Mouse (Mus musculus) liver, postnatal 0 days (tissue): ENCODE measurements around the gene Mpdz. TPM values are rescaled to one million over a fixed set of nuclear protein-coding genes. Genes with fewer than 3 reads are reported as not detected.

Source experiments
- ATAC-seq: fragments of 200-750 bp; cut with Nextera tagmentation; 2 replicates; pipeline ENCODE4 v1.8.0; 2017; ENCODE audit warnings: mild to moderate bottlenecking, moderate library complexity
- DNase-seq: peaks from one replicate; pipeline ENCODE4 v3.0.0-alpha.2; 2016
- H3K27ac ChIP-seq: fragments of 300-500 bp; sonication (generic); 2 replicates; pipeline ENCODE4 v1.5.1; 2014; ENCODE audit warnings: antibody characterized with exemption, moderate library complexity, mild to moderate bottlenecking, low read depth
- H3K27me3 ChIP-seq: fragments of 300-500 bp; sonication (generic); 2 replicates; pipeline ENCODE4 v1.6.1; 2014; ENCODE audit warnings: low read length, control low read depth, mixed read lengths; ENCODE audit not compliant: insufficient read depth
- H3K36me3 ChIP-seq: fragments of 300-500 bp; sonication (generic); replicated peaks from 2 replicates; pipeline ENCODE4 v1.6.1; 2014; ENCODE audit warnings: mild to moderate bottlenecking, control low read depth, low read length, moderate library complexity, mixed read lengths; ENCODE audit not compliant: insufficient read depth
- H3K4me1 ChIP-seq: fragments of 300-500 bp; sonication (generic); 2 replicates; pipeline ENCODE4 v1.6.1; 2014; ENCODE audit warnings: antibody characterized with exemption, mild to moderate bottlenecking, control low read depth; ENCODE audit not compliant: insufficient read depth
- H3K4me2 ChIP-seq: fragments of 300-500 bp; sonication (generic); 2 replicates; pipeline ENCODE4 v1.6.1; 2014; ENCODE audit warnings: low read depth, mild to moderate bottlenecking, low read length, moderate library complexity, mixed read lengths
- H3K4me3 ChIP-seq: fragments of 300-500 bp; sonication (generic); 2 replicates; pipeline ENCODE4 v1.5.1; 2014; ENCODE audit warnings: low read depth, low read length
- H3K9ac ChIP-seq: fragments of 300-500 bp; sonication (generic); replicated peaks from 2 replicates; pipeline ENCODE4 v1.6.1; 2014; ENCODE audit warnings: mild to moderate bottlenecking, moderate library complexity
- H3K9me3 ChIP-seq: fragments of 300-500 bp; sonication (generic); 2 replicates; pipeline ENCODE4 v1.6.1; 2016; ENCODE audit warnings: mild to moderate bottlenecking, control low read depth, low read length, mixed read lengths
- CTCF ChIP-seq: sonication (generic); IDR thresholded peaks from 2 replicates; pipeline ENCODE4 v1.5.1; 2016; ENCODE audit warnings: antibody characterized with exemption, low read depth
- EP300 ChIP-seq: IDR thresholded peaks from 2 replicates; pipeline ENCODE4 v1.6.1; 2016; ENCODE audit warnings: antibody characterized with exemption, low read depth, mild to moderate bottlenecking
- WGBS: fragments of 180-500 bp; shearing (Covaris S2); extraction: QIAGEN DNeasy Blood & Tissue Kit; methylation state at CpG from one replicate; pipeline ENCODE4 v1.1.7; 2014; ENCODE audit not compliant: insufficient replicate concordance; 5-methylcytosine and 5-hydroxymethylcytosine counted together
- polyA plus RNA-seq: library from polyadenylated mRNA; unstranded; fragments of >200 nt; fragmentation: Nextera tagmentation; extraction: Ambion mirVana; gene quantifications from 2 replicates; pipeline ENCODE4 v1.2.1, GENCODE M21; 2015

Gene Mpdz
- polyA plus RNA-seq, 1 experiment from 2014 or later, result 2.7 TPM

GRCm38 (mm10) chr4:81465172-81465571 is 22.6 kb upstream of the Mpdz start:
- TF ChIP-seq EP300 (no peak), CTCF (no peak)
- Histone ChIP-seq H3K4me1 (no peaks in the 10 kb centered on the region), H3K27me3 (no peaks in the 10 kb centered on the region), H3K9me3 (no peaks in the 10 kb centered on the region), H3K36me3 (no peaks in the 10 kb centered on the region), H3K27ac (no peak overlapping the region), H3K4me2 (no peak overlapping the region), H3K4me3 (no peak overlapping the region), H3K9ac (no peak overlapping the region)
- DNase-seq (no peak), ATAC-seq (no peak)
- WGBS, result 67% methylated on average over 3 of the region's 3 CpGs

GRCm38 (mm10) chr4:81462253-81462652 is 19.6 kb upstream of the Mpdz start:
- DNase-seq (no peak), ATAC-seq (no peak)
- Histone ChIP-seq H3K9ac (no peak overlapping the region), H3K4me2 (no peak overlapping the region), H3K9me3 (no peaks in the 10 kb centered on the region), H3K27me3 (no peaks in the 10 kb centered on the region), H3K4me1 (no peaks in the 10 kb centered on the region), H3K36me3 (no peaks in the 10 kb centered on the region), H3K4me3 (no peak overlapping the region), H3K27ac (no peak overlapping the region)
- 64% methylated on average over 4 of the region's 4 CpGs for WGBS
- TF ChIP-seq CTCF, result no peak
- TF ChIP-seq EP300, result no peak

- H3K27ac ChIP-seq, result no peak overlapping the region
- no peaks in the 10 kb centered on the region for H3K27me3 ChIP-seq
- no peak for DNase-seq
- H3K36me3 ChIP-seq, result no peaks in the 10 kb centered on the region
- no peaks in the 10 kb centered on the region for H3K4me1 ChIP-seq
- H3K9me3 ChIP-seq, result no peaks in the 10 kb centered on the region
- 68% methylated on average over 1 of the region's 1 CpGs for WGBS
- no peak for ATAC-seq
- no peak overlapping the region for H3K9ac ChIP-seq
- no peak overlapping the region for H3K4me2 ChIP-seq
- TF ChIP-seq EP300, result no peak
- no peak for TF ChIP-seq CTCF
- H3K4me3 ChIP-seq, result no peak overlapping the region
Measured at GRCm38 (mm10) chr4:81458921-81459320, 16.3 kb upstream of the Mpdz start.

DNA sequence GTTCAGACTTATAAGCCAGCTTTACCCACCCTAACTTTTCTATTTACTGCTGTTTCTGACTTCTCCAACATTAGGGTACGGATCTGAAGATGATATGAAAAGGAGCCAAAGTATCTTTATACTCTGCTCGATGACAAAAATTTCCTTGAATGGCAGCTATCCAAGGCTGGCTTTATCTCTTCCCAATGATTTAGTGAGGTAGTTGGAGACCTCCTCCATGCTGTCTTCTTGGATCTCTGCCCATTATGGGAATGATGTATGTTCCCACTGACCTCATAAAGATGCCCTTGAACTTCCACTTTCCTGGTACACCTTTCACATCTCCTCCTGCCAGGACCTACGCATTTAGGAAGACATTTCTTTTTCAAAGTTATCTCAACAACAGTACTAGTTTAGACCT is 11.2 kb upstream of the Mpdz start:
- Histone ChIP-seq H3K9me3 (no peaks in the 10 kb centered on the region), H3K4me2 (no peak overlapping the region), H3K27me3 (no peaks in the 10 kb centered on the region), H3K36me3 (no peaks in the 10 kb centered on the region), H3K9ac (no peak overlapping the region), H3K4me3 (no peak overlapping the region), H3K27ac (no peak overlapping the region), H3K4me1 (no peaks in the 10 kb centered on the region)
- 62% methylated on average over 3 of the region's 3 CpGs for WGBS
- DNase-seq (no peak), ATAC-seq (no peak)
- no peak for TF ChIP-seq EP300
- TF ChIP-seq CTCF, result no peak

- Histone ChIP-seq H3K36me3 (no peaks in the 10 kb centered on the region), H3K4me3 (no peak overlapping the region), H3K27ac (no peak overlapping the region), H3K9me3 (no peaks in the 10 kb centered on the region), H3K4me1 (no peaks in the 10 kb centered on the region), H3K9ac (no peak overlapping the region), H3K4me2 (no peak overlapping the region), H3K27me3 (no peaks in the 10 kb centered on the region)
- WGBS, result 58% methylated on average over 2 of the region's 2 CpGs
- ATAC-seq (no peak), DNase-seq (no peak)
- no peak for TF ChIP-seq EP300
- TF ChIP-seq CTCF, result no peak
Measured at GRCm38 (mm10) chr4:81452183-81452582, 9.6 kb upstream of the Mpdz start.

DNA sequence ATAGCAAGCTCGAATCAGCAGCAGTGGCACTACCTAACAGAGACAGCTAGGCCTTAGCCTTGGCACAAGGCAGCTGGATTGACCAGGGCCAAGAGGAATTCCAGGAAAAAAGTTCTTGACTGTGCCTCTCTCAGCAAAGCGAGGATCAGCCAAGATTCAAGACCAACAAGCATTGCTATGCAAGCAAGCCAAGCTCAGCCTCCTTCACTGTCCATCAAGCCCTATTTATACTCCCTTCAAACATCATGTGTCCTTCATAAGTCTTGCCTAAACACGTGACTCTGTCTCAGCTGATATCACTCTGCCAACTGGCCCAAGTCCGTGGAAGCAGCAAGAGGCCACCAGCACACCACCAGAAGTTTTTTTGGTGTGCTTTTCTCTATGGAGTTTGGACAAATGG is 6.8 kb upstream of the Mpdz start:
- Histone ChIP-seq H3K4me2 (no peak overlapping the region), H3K4me3 (no peak overlapping the region), H3K27me3 (no peaks in the 10 kb centered on the region), H3K9ac (no peak overlapping the region), H3K27ac (no peak overlapping the region), H3K4me1 (no peaks in the 10 kb centered on the region), H3K9me3 (no peaks in the 10 kb centered on the region), H3K36me3 (no peaks in the 10 kb centered on the region)
- no peak for ATAC-seq
- DNase-seq, result no peak
- no peak for TF ChIP-seq CTCF
- no peak for TF ChIP-seq EP300
- 72% methylated on average over 4 of the region's 4 CpGs for WGBS

DNA sequence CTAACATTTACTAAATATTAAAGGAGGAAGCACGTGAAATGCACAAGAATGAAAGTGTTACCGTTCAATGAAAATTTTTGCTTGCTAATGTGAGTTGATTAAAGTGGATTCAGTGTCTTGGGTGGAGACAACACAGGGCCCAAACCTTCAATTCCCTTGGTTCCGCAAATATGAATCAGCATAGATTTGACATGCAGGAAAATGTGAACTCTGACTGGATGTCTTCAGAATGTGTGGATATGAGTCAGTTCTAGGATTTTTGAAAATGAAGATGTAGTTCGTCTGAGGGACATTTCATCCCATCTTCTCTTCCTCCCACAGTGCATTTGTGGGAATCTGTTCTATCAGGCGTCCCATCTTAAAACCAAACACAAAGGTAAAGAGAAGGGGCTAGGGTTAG is 951 bp upstream of the Mpdz start:
- Histone ChIP-seq H3K4me3 (no peak overlapping the region), H3K9ac (no peak overlapping the region), H3K36me3 (no peaks in the 10 kb centered on the region), H3K9me3 (no peaks in the 10 kb centered on the region), H3K27ac (no peak overlapping the region), H3K4me1 (no peaks in the 10 kb centered on the region; the same call in 1 of the 2 replicates), H3K4me2 (no peak overlapping the region), H3K27me3 (peaks cover 14% of the 10 kb centered on the region; the same call in 1 of the 2 replicates)
- TF ChIP-seq CTCF (no peak), EP300 (no peak)
- ATAC-seq, result no peak
- DNase-seq, result no peak
- WGBS, result 76% methylated on average over 5 of the region's 5 CpGs
